Mouse (Mus musculus) gastrocnemius, postnatal 36 days (tissue): ENCODE data around the gene Zbtb20. TPM values are rescaled to one million over a fixed set of nuclear protein-coding genes. Genes with fewer than 3 reads are reported as not detected.

Experiments
- DNase-seq, 2 experiments: peaks; one replicate each; pipeline ENCODE4 v3.0.0; 2022
- intact Hi-C: fragments of 180-260 bp; cut with DNase I; formaldehyde crosslinking; loops from one replicate; pipeline ENCODE4 v1.15.1; 2025
- total RNA-seq, 2 experiments: library from RNA; stranded (reverse); gene quantifications; 2 replicates each; pipeline ENCODE4 v1.2.3; 2021

Zbtb20 gene
- total RNA-seq, 2 experiments from 2014 or later, result 88.0 to 95.5 TPM

GRCm38 (mm10) chr16:43607086-43607485, 731.4 kb downstream of the Zbtb20 start:
- DNase-seq, result no peak

GRCm38 (mm10) chr16:43608066-43608465, 732.4 kb downstream of the Zbtb20 start:
- DNase-seq, result no peak
- intact Hi-C loops, result loop anchor here (10.0 kb wide), 1 partner anchor 197 kb away; no protein-coding TSS in a partner anchor

More at GRCm38 (mm10) chr16:43607086-43607485, 731.4 kb downstream of the Zbtb20 start:
- intact Hi-C loops, result loop anchor here (10.0 kb wide), 1 partner anchor 198 kb away; no protein-coding TSS in a partner anchor

GRCm38 (mm10) chr16:43610375-43610774, 734.7 kb downstream of the Zbtb20 start:
- intact Hi-C loops, result no loop called here
- no peak for DNase-seq

GRCm38 (mm10) chr16:43616348-43616747, 740.7 kb downstream of the Zbtb20 start:
- no peak for DNase-seq
- intact Hi-C loops, result no loop called here

GRCm38 (mm10) chr16:43617346-43617745, 741.7 kb downstream of the Zbtb20 start:
- DNase-seq, result no peak
- intact Hi-C loops, result no loop called here

GRCm38 (mm10) chr16:43618286-43618685, 742.6 kb downstream of the Zbtb20 start:
- intact Hi-C loops, result no loop called here
- DNase-seq, result no peak

GRCm38 (mm10) chr16:43619277-43619676, 743.6 kb downstream of the Zbtb20 start:
- intact Hi-C loops, result no loop called here
- no peak for DNase-seq

GRCm38 (mm10) chr16:43620359-43620758, 744.7 kb downstream of the Zbtb20 start:
- no peak for DNase-seq
- intact Hi-C loops, result no loop called here

GRCm38 (mm10) chr16:43623315-43624000, 747.8 kb downstream of the Zbtb20 start:
- intact Hi-C loops, result no loop called here
- DNase-seq, result no peak

GRCm38 (mm10) chr16:43624876-43625275, 749.2 kb downstream of the Zbtb20 start:
- DNase-seq, result no peak
- intact Hi-C loops, result no loop called here

- DNase-seq, result no peak
- intact Hi-C loops, result no loop called here
Observed at GRCm38 (mm10) chr16:43625289-43625688, 749.6 kb downstream of the Zbtb20 start.

- no peak for DNase-seq
- intact Hi-C loops, result no loop called here
Observed at GRCm38 (mm10) chr16:43625956-43626355, 750.3 kb downstream of the Zbtb20 start.

- intact Hi-C loops, result no loop called here
- no peak for DNase-seq
Observed at GRCm38 (mm10) chr16:43628662-43629061, 753.0 kb downstream of the Zbtb20 start.

- intact Hi-C loops, result no loop called here
- DNase-seq, result no peak
Observed at GRCm38 (mm10) chr16:43631758-43632157, 756.1 kb downstream of the Zbtb20 start.

- no peak for DNase-seq
- intact Hi-C loops, result no loop called here
Observed at GRCm38 (mm10) chr16:43634037-43634436, 758.4 kb downstream of the Zbtb20 start.

GRCm38 (mm10) chr16:43637241-43637640, 761.6 kb downstream of the Zbtb20 start:
- intact Hi-C loops, result no loop called here
- no peak for DNase-seq

- intact Hi-C loops, result no loop called here
- DNase-seq, result no peak
Observed at GRCm38 (mm10) chr16:43638406-43639049, 762.8 kb downstream of the Zbtb20 start.

GRCm38 (mm10) chr16:43641230-43641629, 765.5 kb downstream of the Zbtb20 start:
- intact Hi-C loops, result no loop called here

GRCm38 (mm10) chr16:43645879-43646278, 770.2 kb downstream of the Zbtb20 start:
- intact Hi-C loops, result no loop called here

More at GRCm38 (mm10) chr16:43641230-43641629, 765.5 kb downstream of the Zbtb20 start:
- DNase-seq, result no peak

GRCm38 (mm10) chr16:43646943-43647342, 771.3 kb downstream of the Zbtb20 start:
- intact Hi-C loops, result no loop called here
- DNase-seq, result no peak

More at GRCm38 (mm10) chr16:43645879-43646278, 770.2 kb downstream of the Zbtb20 start:
- no peak for DNase-seq

GRCm38 (mm10) chr16:43647641-43648040, 772.0 kb downstream of the Zbtb20 start:
- intact Hi-C loops, result no loop called here
- DNase-seq, result no peak
